Mouse (Mus musculus): ENCODE measurements around the gene Dpp4. TPM values are rescaled to one million over a fixed set of nuclear protein-coding genes. Genes with fewer than 3 reads are reported as not detected.
A peak's percentile ranks its signal among the peaks of the same experiment; 100 is the strongest.

Dpp4 gene
- polyA plus RNA-seq, 1 experiment from 2014 or later: 1.3 TPM

GRCm38 (mm10) chr2:62301716-62302115 lies 110.3 kb downstream of the Dpp4 start:
- Histone ChIP-seq H3K27me3 (replicated peaks; ENCODE audit: control insufficient read depth, insufficient read depth, low read length) (no peaks in the 10 kb centered on the region), H3K9ac (replicated peaks; ENCODE audit: low read depth, low read length) (no peak overlapping the region), H3K27ac (ENCODE audit: low read length) (no peak overlapping the region), H3K4me3 (replicated peaks; ENCODE audit: low read length) (no peak overlapping the region), H3K9me3 (ENCODE audit: control insufficient read depth, low read length) (no peaks in the 10 kb centered on the region), H3K4me2 (ENCODE audit: low read length) (no peak overlapping the region), H3K36me3 (ENCODE audit: control insufficient read depth, insufficient read depth) (no peaks in the 10 kb centered on the region), H3K4me1 (replicated peaks; ENCODE audit: control insufficient read depth, insufficient read depth, low read length) (no peaks in the 10 kb centered on the region)
- WGBS: 81% methylated on average over 2 of the region's 2 CpGs
- ATAC-seq: no peak

- no peaks in the 10 kb centered on the region for H3K36me3 ChIP-seq (ENCODE audit: control insufficient read depth, insufficient read depth)
- peak; percentile 79 for ATAC-seq
- no peak overlapping the region for H3K4me2 ChIP-seq (ENCODE audit: low read length)
- WGBS: 14% methylated on average over 2 of the region's 2 CpGs
- H3K27me3 ChIP-seq (replicated peaks; ENCODE audit: control insufficient read depth, insufficient read depth, low read length): no peaks in the 10 kb centered on the region
- H3K27ac ChIP-seq (ENCODE audit: low read length): no peak overlapping the region
- H3K4me3 ChIP-seq (replicated peaks; ENCODE audit: low read length): no peak overlapping the region
- H3K9me3 ChIP-seq (ENCODE audit: control insufficient read depth, low read length): no peaks in the 10 kb centered on the region
- peaks cover 6% of the 10 kb centered on the region; the same call in 1 of the 2 replicates for H3K4me1 ChIP-seq (replicated peaks; ENCODE audit: control insufficient read depth, insufficient read depth, low read length)
- no peak overlapping the region for H3K9ac ChIP-seq (replicated peaks; ENCODE audit: low read depth, low read length)
These were observed 118.2 kb downstream of the Dpp4 start for GRCm38 (mm10) chr2:62293846-62294245.

- Histone ChIP-seq H3K4me3 (replicated peaks; ENCODE audit: low read length) (no peak overlapping the region), H3K4me2 (ENCODE audit: low read length) (no peak overlapping the region), H3K4me1 (replicated peaks; ENCODE audit: control insufficient read depth, insufficient read depth, low read length) (no peaks in the 10 kb centered on the region), H3K9me3 (ENCODE audit: control insufficient read depth, low read length) (no peaks in the 10 kb centered on the region), H3K27ac (ENCODE audit: low read length) (no peak overlapping the region), H3K27me3 (replicated peaks; ENCODE audit: control insufficient read depth, insufficient read depth, low read length) (no peaks in the 10 kb centered on the region), H3K9ac (replicated peaks; ENCODE audit: low read depth, low read length) (no peak overlapping the region), H3K36me3 (ENCODE audit: control insufficient read depth, insufficient read depth) (no peaks in the 10 kb centered on the region)
- WGBS: 78% methylated on average over 4 of the region's 4 CpGs
- no peak for ATAC-seq
These were observed 124.5 kb downstream of the Dpp4 start for GRCm38 (mm10) chr2:62287532-62287931.

- ATAC-seq: no peak
- Histone ChIP-seq H3K27ac (ENCODE audit: low read length) (no peak overlapping the region), H3K36me3 (ENCODE audit: control insufficient read depth, insufficient read depth) (no peaks in the 10 kb centered on the region), H3K9me3 (ENCODE audit: control insufficient read depth, low read length) (no peaks in the 10 kb centered on the region), H3K4me1 (replicated peaks; ENCODE audit: control insufficient read depth, insufficient read depth, low read length) (no peaks in the 10 kb centered on the region), H3K4me3 (replicated peaks; ENCODE audit: low read length) (no peak overlapping the region), H3K4me2 (ENCODE audit: low read length) (no peak overlapping the region), H3K9ac (replicated peaks; ENCODE audit: low read depth, low read length) (no peak overlapping the region), H3K27me3 (replicated peaks; ENCODE audit: control insufficient read depth, insufficient read depth, low read length) (no peaks in the 10 kb centered on the region)
- WGBS: 0% methylated on average over 2 of the region's 2 CpGs
These were observed 126.2 kb downstream of the Dpp4 start for GRCm38 (mm10) chr2:62285847-62286246.

GRCm38 (mm10) chr2:62285026-62285425 lies 127.0 kb downstream of the Dpp4 start:
- H3K27ac ChIP-seq (ENCODE audit: low read length): no peak overlapping the region
- H3K9me3 ChIP-seq (ENCODE audit: control insufficient read depth, low read length): no peaks in the 10 kb centered on the region
- no peaks in the 10 kb centered on the region for H3K27me3 ChIP-seq (replicated peaks; ENCODE audit: control insufficient read depth, insufficient read depth, low read length)
- H3K9ac ChIP-seq (replicated peaks; ENCODE audit: low read depth, low read length): no peak overlapping the region
- H3K36me3 ChIP-seq (ENCODE audit: control insufficient read depth, insufficient read depth): no peaks in the 10 kb centered on the region
- H3K4me1 ChIP-seq (replicated peaks; ENCODE audit: control insufficient read depth, insufficient read depth, low read length): no peaks in the 10 kb centered on the region
- 82% methylated on average over 2 of the region's 2 CpGs for WGBS
- no peak for ATAC-seq
- no peak overlapping the region for H3K4me3 ChIP-seq (replicated peaks; ENCODE audit: low read length)
- no peak overlapping the region for H3K4me2 ChIP-seq (ENCODE audit: low read length)

Other genes with a start within 250 kb of the Dpp4 start
- 2.7 and 2.8 TPM in 2 replicates for gene Gcg, start 71.4 kb upstream of the Dpp4 start, polyA plus RNA-seq (2015; fragmentation: Nextera tagmentation; extraction: Ambion mirVana)
- 1.3 and 1.8 TPM in 2 replicates for gene Fap, start 161.8 kb upstream of the Dpp4 start, polyA plus RNA-seq (2015; fragmentation: Nextera tagmentation; extraction: Ambion mirVana)
- 1.2 and 1.4 TPM in 2 replicates for gene Ifih1, start 234.0 kb upstream of the Dpp4 start, polyA plus RNA-seq (2015; fragmentation: Nextera tagmentation; extraction: Ambion mirVana)